Mouse (Mus musculus) cortical plate, adult 2 months (tissue): Measurements from ENCODE around the gene Tbl1xr1.

Experiments used
- CTCF ChIP-seq: fragments of 200-500 bp; IDR thresholded peaks from 2 replicates; pipeline ENCODE4 v1.5.1; 2011; ENCODE audit warnings: mild to moderate bottlenecking, control low read depth, low read length; ENCODE audit not compliant: insufficient read depth; ENCODE audit errors: extremely low read depth
- POLR2A ChIP-seq: fragments of 200-500 bp; IDR thresholded peaks from 2 replicates; pipeline ENCODE4 v1.6.1; 2011; ENCODE audit warnings: mild to moderate bottlenecking, low read length, control low read depth; ENCODE audit not compliant: insufficient read depth; ENCODE audit errors: extremely low read depth

DNA sequence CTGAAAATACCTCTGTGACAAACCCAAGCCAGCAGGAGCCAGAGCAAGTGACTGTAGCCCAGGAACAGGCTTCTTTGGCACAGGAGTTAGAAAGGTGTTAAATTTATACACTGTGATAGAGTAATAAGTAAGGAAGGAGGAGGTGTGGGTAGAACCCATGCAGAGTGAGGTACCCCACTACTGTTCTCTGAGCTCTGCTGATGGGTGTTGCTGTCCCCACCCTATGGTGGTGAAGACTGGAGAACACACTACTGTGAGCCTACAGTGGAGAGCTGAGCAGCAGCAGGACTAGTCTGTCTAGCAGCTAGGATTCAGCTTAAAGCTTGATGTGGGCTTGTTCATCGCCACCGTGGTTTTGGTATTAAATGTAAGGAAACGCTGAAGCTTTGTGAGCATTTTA lies 86.5 kb downstream of the Tbl1xr1 start:
- TF ChIP-seq POLR2A (no peak), CTCF (no peak)
